19 mouse cellular contexts compared by ENCODE assay signal in the genomic region with DNA sequence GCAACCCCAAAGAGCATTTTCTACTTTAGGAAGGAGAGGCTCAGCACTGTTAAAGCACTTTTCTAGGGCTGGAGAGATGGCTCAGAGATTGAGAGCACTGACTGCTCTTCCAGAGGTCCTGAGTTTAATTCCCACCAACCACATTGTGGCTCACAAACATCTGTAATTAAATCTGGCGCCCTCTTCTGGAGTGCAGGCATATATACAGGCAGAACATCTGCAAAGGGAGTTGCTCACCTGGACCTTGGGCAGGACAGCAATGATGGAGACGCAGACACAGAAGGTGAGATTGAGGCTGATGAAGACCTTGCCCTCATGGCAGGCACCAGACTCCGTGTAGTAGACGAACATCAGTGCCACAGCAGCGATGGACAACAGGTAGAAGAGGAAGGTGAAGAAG. TPM values are rescaled to one million over a fixed set of nuclear protein-coding genes. Genes with fewer than 3 reads are reported as not detected.
A peak's percentile ranks its signal among the peaks of the same experiment; 100 is the strongest.
DNase-seq lines count a peak whose midpoint lies in the region; ATAC-seq and TF ChIP-seq lines count a peak whose summit lies in the region.
"Had no signal": no experiment of that assay in that cellular context is flagged by ENCODE, and none has a peak within 500 bp of the region (broad histone marks: within the 10 kb centered on the region; RNA-seq: fewer than 3 reads in every experiment).

No protein-coding gene starts in this region.

- H3K9me3 ChIP-seq in kidney, postnatal 0 days (replicated peaks; ENCODE audit: low read length), result no peaks in the 10 kb centered on the region
- H3K9me3 ChIP-seq in kidney, embryonic 16.5 days (ENCODE audit: low read length), result 0 out of 2 replicates have a peak, but pooled peaks cover 3% of the 10 kb centered on the region
- H3K9me3 ChIP-seq in stomach, postnatal 0 days (ENCODE audit: control insufficient read depth, low read length), result no peaks in the 10 kb centered on the region
- H3K9me3 ChIP-seq: embryonic facial prominence, embryonic 12.5 days; forebrain, embryonic 10.5 days; liver, embryonic 12.5 days; neural tube, embryonic 13.5 days had no signal

- H3K4me3 ChIP-seq in kidney, postnatal 0 days (replicated peaks; ENCODE audit: low read depth, low read length), result no peak overlapping the region
- no peak overlapping the region for H3K4me3 ChIP-seq in kidney, embryonic 16.5 days (ENCODE audit: low read length)
- H3K4me3 ChIP-seq in testis, adult 2 months (ENCODE audit: control insufficient read depth, low read depth, low read length), result no peak overlapping the region
- no peak overlapping the region for H3K4me3 ChIP-seq in stomach, postnatal 0 days (ENCODE audit: low read depth, low read length)
- H3K4me3 ChIP-seq: embryonic facial prominence, embryonic 12.5 days; forebrain, embryonic 10.5 days; liver, embryonic 12.5 days; neural tube, embryonic 13.5 days had no signal

- H3K36me3 ChIP-seq in kidney, postnatal 0 days (ENCODE audit: insufficient read depth, low read length), result no peaks in the 10 kb centered on the region
- H3K36me3 ChIP-seq in kidney, embryonic 16.5 days (ENCODE audit: insufficient read depth, low read length), result 0 out of 2 replicates have a peak, but pooled peaks cover 5% of the 10 kb centered on the region
- no peaks in the 10 kb centered on the region for H3K36me3 ChIP-seq in testis, adult 2 months (ENCODE audit: control insufficient read depth, insufficient read depth, low read length)
- no peaks in the 10 kb centered on the region; the same call in 1 of the 2 replicates for H3K36me3 ChIP-seq in stomach, postnatal 0 days (ENCODE audit: control insufficient read depth, insufficient read depth, low read length)
- H3K36me3 ChIP-seq: liver, embryonic 12.5 days had no signal

- ATAC-seq in kidney, postnatal 0 days (replicated peaks; ENCODE audit: low FRiP score, low read depth), result no peak
- no peak for ATAC-seq in kidney, embryonic 16.5 days (ENCODE audit: low FRiP score, low TSS enrichment)
- ATAC-seq in stomach, postnatal 0 days (ENCODE audit: low FRiP score, low TSS enrichment), result no peak
- ATAC-seq in frontal cortex, adult (ENCODE audit: low TSS enrichment), result no peak
- ATAC-seq: intestine, embryonic 16.5 days; liver, embryonic 12.5 days had no signal

- no peaks in the 10 kb centered on the region for H3K4me1 ChIP-seq in kidney, postnatal 0 days (replicated peaks; ENCODE audit: insufficient read depth, low read length)
- peaks cover 15% of the 10 kb centered on the region for H3K4me1 ChIP-seq in kidney, embryonic 16.5 days (ENCODE audit: insufficient read depth, low read length)
- H3K4me1 ChIP-seq in testis, adult 2 months (ENCODE audit: control insufficient read depth, insufficient read depth, low read length), result peaks cover 7% of the 10 kb centered on the region
- no peaks in the 10 kb centered on the region for H3K4me1 ChIP-seq in stomach, postnatal 0 days (replicated peaks; ENCODE audit: control insufficient read depth, insufficient read depth)

- WGBS in kidney, postnatal 0 days, result 33% methylated on average over 5 of the region's 5 CpGs
- 37% methylated on average over 5 of the region's 5 CpGs for WGBS in kidney, embryonic 16.5 days
- 29% methylated on average over 5 of the region's 5 CpGs for WGBS in stomach, postnatal 0 days

- DNase-seq in adrenal gland, postnatal 14 days, result peak; percentile 31
- no peak for DNase-seq in adrenal gland, postnatal 4 days (ENCODE audit: low spot score in 2 of 2)
- DNase-seq in kidney, postnatal 0 days (ENCODE audit: low spot score), result no peak
- no peak for DNase-seq in testis, postnatal 14 days (ENCODE audit: low spot score)
- no peak for DNase-seq in stomach, postnatal 0 days (ENCODE audit: low spot score)
- DNase-seq: cerebellum, postnatal 14 days; heart, postnatal 36 days; lung, postnatal 4 days had no signal

- TF ChIP-seq EP300 in stomach, postnatal 0 days (optimal IDR thresholded peaks at IDR 0.05), result no peak

- TF ChIP-seq CTCF in kidney, postnatal 0 days (IDR thresholded peaks at IDR 0.05; ENCODE audit: low read depth), result peak; percentile 58
- TF ChIP-seq CTCF in testis, adult 2 months (IDR thresholded peaks at IDR 0.05; ENCODE audit: control insufficient read depth, insufficient read depth, insufficient replicate concordance, low read depth, low read length), result peak; percentile 11; the same call in 1 of the 2 replicates
- peak; percentile 62 for TF ChIP-seq CTCF in stomach, postnatal 0 days (IDR thresholded peaks at IDR 0.05; ENCODE audit: low read depth)

- H3K4me2 ChIP-seq in kidney, postnatal 0 days (ENCODE audit: low read length), result no peak overlapping the region
- H3K4me2 ChIP-seq in kidney, embryonic 16.5 days (replicated peaks; ENCODE audit: low read depth, low read length), result no peak overlapping the region
- H3K4me2 ChIP-seq in stomach, postnatal 0 days (replicated peaks; ENCODE audit: low read depth), result no peak overlapping the region
- H3K4me2 ChIP-seq: embryonic facial prominence, embryonic 12.5 days; liver, embryonic 12.5 days; neural tube, embryonic 13.5 days had no signal

- no peaks in the 10 kb centered on the region for H3K27me3 ChIP-seq in kidney, postnatal 0 days (ENCODE audit: insufficient read depth, low read length)
- H3K27me3 ChIP-seq in kidney, embryonic 16.5 days (ENCODE audit: insufficient read depth, low read length), result no peaks in the 10 kb centered on the region
- no peaks in the 10 kb centered on the region for H3K27me3 ChIP-seq in testis, adult 2 months (ENCODE audit: control insufficient read depth, insufficient read depth, low read length)
- H3K27me3 ChIP-seq in stomach, postnatal 0 days (ENCODE audit: control insufficient read depth, insufficient read depth, low read length), result no peaks in the 10 kb centered on the region
- H3K27me3 ChIP-seq: embryonic facial prominence, embryonic 12.5 days; neural tube, embryonic 13.5 days had no signal

- no peak overlapping the region for H3K27ac ChIP-seq in kidney, postnatal 0 days
- no peak overlapping the region for H3K27ac ChIP-seq in kidney, embryonic 16.5 days (ENCODE audit: low read length)
- H3K27ac ChIP-seq in testis, adult 2 months (ENCODE audit: control insufficient read depth, insufficient read depth, low read depth, low read length), result no peak overlapping the region
- no peak overlapping the region for H3K27ac ChIP-seq in stomach, postnatal 0 days (replicated peaks)
- H3K27ac ChIP-seq: embryonic facial prominence, embryonic 12.5 days; forebrain, embryonic 10.5 days; liver, embryonic 12.5 days; neural tube, embryonic 13.5 days had no signal

- no peak for TF ChIP-seq POLR2A in testis, adult 2 months (IDR thresholded peaks at IDR 0.05; ENCODE audit: control insufficient read depth, low read depth, low read length)

- H3K9ac ChIP-seq in kidney, postnatal 0 days (ENCODE audit: low read depth, low read length), result no peak overlapping the region
- no peak overlapping the region for H3K9ac ChIP-seq in kidney, embryonic 16.5 days (replicated peaks; ENCODE audit: low read length)
- no peak overlapping the region for H3K9ac ChIP-seq in stomach, postnatal 0 days (ENCODE audit: low read length)
- H3K9ac ChIP-seq: embryonic facial prominence, embryonic 12.5 days; liver, embryonic 12.5 days; neural tube, embryonic 13.5 days had no signal

RNA-seq across cellular contexts. Expression of a gene that starts 18.6 kb away (rescaled TPM):
- total RNA-seq in adrenal gland, postnatal 14 days (2021), result 0.98 and 2.2 TPM in 2 replicates
- total RNA-seq in adrenal gland, postnatal 4 days (2021), result 1 to 10 TPM; 2.5 to 4.2 TPM
- 52.6 and 58.0 TPM in 2 replicates for polyA plus RNA-seq in kidney, postnatal 0 days (2015; fragmentation: Nextera tagmentation; extraction: Ambion mirVana)
- 58.6 and 65.0 TPM in 2 replicates for polyA plus RNA-seq in kidney, embryonic 16.5 days (2015; fragmentation: Nextera tagmentation; extraction: Ambion mirVana)
- polyA plus RNA-seq in testis, adult 2 months (2012; rRNA removed), result 23.7 and 24.1 TPM in 2 replicates
- 137 and 142 TPM in 2 replicates for polyA plus RNA-seq in stomach, postnatal 0 days (2015; fragmentation: Nextera tagmentation; extraction: Ambion mirVana)

RNA-seq across cellular contexts. Expression of a gene that starts 38.2 kb away (rescaled TPM):
- total RNA-seq in adrenal gland, postnatal 14 days (2021), result not detected in 2 replicates
- total RNA-seq in adrenal gland, postnatal 4 days (2021), result not detected
- 14.3 and 15.9 TPM in 2 replicates for polyA plus RNA-seq in kidney, postnatal 0 days (2015; fragmentation: Nextera tagmentation; extraction: Ambion mirVana)
- polyA plus RNA-seq in kidney, embryonic 16.5 days (2015; fragmentation: Nextera tagmentation; extraction: Ambion mirVana), result 1.2 and 2.6 TPM in 2 replicates
- 0.05 TPM in 1 of 2 replicates, not detected in the other for polyA plus RNA-seq in testis, adult 2 months (2012; rRNA removed)
- not detected in 2 replicates for polyA plus RNA-seq in stomach, postnatal 0 days (2015; fragmentation: Nextera tagmentation; extraction: Ambion mirVana)
- total RNA-seq: heart, postnatal 36 days; left cerebral cortex, postnatal 10 days had no signal
- polyA plus RNA-seq: embryonic facial prominence, embryonic 12.5 days; forebrain, embryonic 10.5 days; intestine, embryonic 16.5 days; liver, embryonic 12.5 days; neural tube, embryonic 13.5 days; spleen, adult 2 months; urinary bladder, adult 2 months had no signal

RNA-seq across cellular contexts. Expression of a gene that starts 48.0 kb away (rescaled TPM):
- 185 and 345 TPM in 2 replicates for total RNA-seq in adrenal gland, postnatal 14 days (2021)
- total RNA-seq in adrenal gland, postnatal 4 days (2021), result 10 to 100 TPM; 27.0 to 37.9 TPM
- polyA plus RNA-seq in kidney, postnatal 0 days (2015; fragmentation: Nextera tagmentation; extraction: Ambion mirVana), result 542 and 545 TPM in 2 replicates
- 136 and 161 TPM in 2 replicates for polyA plus RNA-seq in kidney, embryonic 16.5 days (2015; fragmentation: Nextera tagmentation; extraction: Ambion mirVana)
- polyA plus RNA-seq in testis, adult 2 months (2012; rRNA removed), result 127 and 192 TPM in 2 replicates
- polyA plus RNA-seq in stomach, postnatal 0 days (2015; fragmentation: Nextera tagmentation; extraction: Ambion mirVana), result 74.2 and 83.8 TPM in 2 replicates

RNA-seq across cellular contexts. Expression of a gene that starts 48.1 kb away (rescaled TPM):
- total RNA-seq in adrenal gland, postnatal 14 days (2021), result 1.5 TPM in 1 of 2 replicates, not detected in the other
- not detected for total RNA-seq in adrenal gland, postnatal 4 days (2021)
- 0.69 and 1.2 TPM in 2 replicates for polyA plus RNA-seq in kidney, postnatal 0 days (2015; fragmentation: Nextera tagmentation; extraction: Ambion mirVana)
- polyA plus RNA-seq in kidney, embryonic 16.5 days (2015; fragmentation: Nextera tagmentation; extraction: Ambion mirVana), result 0.57 TPM in 1 of 2 replicates, not detected in the other
- polyA plus RNA-seq in testis, adult 2 months (2012; rRNA removed), result not detected in 2 replicates
- polyA plus RNA-seq in stomach, postnatal 0 days (2015; fragmentation: Nextera tagmentation; extraction: Ambion mirVana), result not detected in 2 replicates
- polyA plus RNA-seq: embryonic facial prominence, embryonic 12.5 days; forebrain, embryonic 10.5 days; intestine, embryonic 16.5 days; liver, embryonic 12.5 days; spleen, adult 2 months had no signal

Comparison
In these comparisons a context has a peak if more than half of its experiments do, and no peak if none do; other contexts are left out.
1. CTCF ChIP-seq: peak in every context shown above with its lines; median percentile 62 in stomach, postnatal 0 days; 58 in kidney, postnatal 0 days; 11 in testis, adult 2 months.